11 mouse cellular contexts compared by ENCODE assay signal in genomic region chr4:43720491-43721228, GRCm38 (mm10). TPM values are rescaled to one million over a fixed set of nuclear protein-coding genes. Genes with fewer than 3 reads are reported as not detected.
DNase-seq lines count a peak whose midpoint lies in the region; ATAC-seq and TF ChIP-seq lines count a peak whose summit lies in the region.
"Had no signal": no experiment of that assay in that cellular context is flagged by ENCODE, and none has a peak within 500 bp of the region (broad histone marks: within the 10 kb centered on the region; RNA-seq: fewer than 3 reads in every experiment).

No protein-coding gene starts in this region.

- no peaks in the 10 kb centered on the region for H3K9me3 ChIP-seq in ES-E14 (ENCODE audit: control insufficient read depth, insufficient read depth, low read depth, low read length)
- no peaks in the 10 kb centered on the region for H3K9me3 ChIP-seq in embryonic facial prominence, embryonic 15.5 days (replicated peaks)
- H3K9me3 ChIP-seq: lung, embryonic 15.5 days had no signal

- no peaks in the 10 kb centered on the region for H3K79me2 ChIP-seq in heart, adult 2 months (replicated peaks; ENCODE audit: control insufficient read depth, insufficient read depth, low read length)

- DNase-seq in heart, adult 2 months: no peak
- DNase-seq in heart, postnatal 10 days: no peak
- DNase-seq in layer of hippocampus, adult 2 months (ENCODE audit: low spot score in 2 of 2): no peak
- DNase-seq in layer of hippocampus, postnatal 25 days (ENCODE audit: extremely low spot score in 1 of 2, low spot score in 1 of 2): no peak
- no peak for DNase-seq in ES-E14 (ENCODE audit: low read depth, low spot score)
- DNase-seq in lung, postnatal 10 days: no peak

- H3K4me3 ChIP-seq in heart, adult 2 months: no peak overlapping the region
- H3K4me3 ChIP-seq in layer of hippocampus, adult 2 months: no peak overlapping the region
- H3K4me3 ChIP-seq in ES-E14 (ENCODE audit: insufficient read depth in 1 of 2, low read depth in 1 of 2, low read length in 2 of 2, poor library complexity in 1 of 2, severe bottlenecking in 1 of 2): peak overlapping the region in 1 of 2 experiments; percentile 21; a peak in 1 of 4 replicates
- no peak overlapping the region for H3K4me3 ChIP-seq in embryonic facial prominence, embryonic 15.5 days (replicated peaks)
- H3K4me3 ChIP-seq: lung, embryonic 15.5 days had no signal

- peak overlapping the region; percentile 31; the same call in 1 of the 2 replicates for H3K27ac ChIP-seq in heart, adult 2 months
- H3K27ac ChIP-seq in layer of hippocampus, adult 2 months: 0 out of 2 replicates have a peak overlapping the region, but pooled peaks have one; percentile 28
- H3K27ac ChIP-seq in ES-E14 (ENCODE audit: insufficient read depth, low read depth, low read length, poor library complexity, severe bottlenecking): peak overlapping the region; percentile 29; the same call in 1 of the 2 replicates
- peak overlapping the region; percentile 68 for H3K27ac ChIP-seq in embryonic facial prominence, embryonic 15.5 days (replicated peaks)
- H3K27ac ChIP-seq: lung, embryonic 15.5 days had no signal

- H3K36me3 ChIP-seq in heart, adult 2 months (ENCODE audit: control insufficient read depth, insufficient read depth, low read length): no peaks in the 10 kb centered on the region
- H3K36me3 ChIP-seq in ES-E14 (ENCODE audit: control insufficient read depth, insufficient read depth, low read length, poor library complexity, severe bottlenecking): no peaks in the 10 kb centered on the region
- no peaks in the 10 kb centered on the region for H3K36me3 ChIP-seq in embryonic facial prominence, embryonic 15.5 days
- H3K36me3 ChIP-seq: lung, embryonic 15.5 days had no signal

- no peak for TF ChIP-seq EP300 in heart, adult 2 months (IDR thresholded peaks at IDR 0.05; ENCODE audit: insufficient read depth, low read depth, low read length)

- no peaks in the 10 kb centered on the region for H3K27me3 ChIP-seq in heart, adult 2 months (ENCODE audit: control insufficient read depth, insufficient read depth, low read length)
- H3K27me3 ChIP-seq in embryonic facial prominence, embryonic 15.5 days: no peaks in the 10 kb centered on the region
- H3K27me3 ChIP-seq: lung, embryonic 15.5 days; Patski had no signal

- no peak overlapping the region for H3K9ac ChIP-seq in heart, adult 2 months (ENCODE audit: low read depth, low read length)
- no peak overlapping the region; the same call in 1 of the 2 replicates for H3K9ac ChIP-seq in ES-E14 (ENCODE audit: insufficient read depth, low read depth, low read length, poor library complexity, severe bottlenecking)
- H3K9ac ChIP-seq in embryonic facial prominence, embryonic 15.5 days: no peak overlapping the region
- H3K9ac ChIP-seq: lung, embryonic 15.5 days had no signal

- H3K4me2 ChIP-seq in embryonic facial prominence, embryonic 15.5 days (replicated peaks): no peak overlapping the region
- H3K4me2 ChIP-seq: lung, embryonic 15.5 days had no signal

- no peak for ATAC-seq in embryonic facial prominence, embryonic 15.5 days (ENCODE audit: insufficient number of reproducible peaks, low FRiP score, low TSS enrichment, low read depth)
- ATAC-seq in frontal cortex, adult (ENCODE audit: low TSS enrichment): no peak; the same call in 1 of the 2 replicates
- ATAC-seq: Patski had no signal

- TF ChIP-seq POLR2A in heart, adult 2 months (IDR thresholded peaks at IDR 0.05; ENCODE audit: insufficient read depth, low read depth, low read length): no peak

- in situ Hi-C loops in ES-E14 (cut with MboI; ENCODE audit: low sequenced_read_pairs in 2 of 2, unreplicated experiment in 2 of 2): no loop called here

- intact Hi-C loops in heart, adult 2 months (cut with DNase I): no loop called here
- intact Hi-C loops in heart, postnatal 10 days (cut with DNase I): no loop called here

- peaks cover 2% of the 10 kb centered on the region; the same call in 1 of the 2 replicates for H3K4me1 ChIP-seq in heart, adult 2 months (ENCODE audit: control insufficient read depth, insufficient read depth, low read length)
- H3K4me1 ChIP-seq in ES-E14 (ENCODE audit: control insufficient read depth in 2 of 2, insufficient read depth in 2 of 2, low read length in 2 of 2, poor library complexity in 1 of 2): no peaks in the 10 kb centered on the region; a peak in 1 of 4 replicates
- H3K4me1 ChIP-seq in embryonic facial prominence, embryonic 15.5 days: peaks cover 12% of the 10 kb centered on the region; the same call in 1 of the 2 replicates
- H3K4me1 ChIP-seq: lung, embryonic 15.5 days had no signal

- no peak for TF ChIP-seq CTCF in heart, adult 2 months (IDR thresholded peaks at IDR 0.05)
- no peak for TF ChIP-seq CTCF in layer of hippocampus, adult 2 months (conservative IDR thresholded peaks at IDR 0.05)

- WGBS in heart, adult 2 months: 22% methylated on average over 15 of the region's 16 CpGs
- 36% methylated on average over 13 of the region's 16 CpGs for WGBS in embryonic facial prominence, embryonic 15.5 days

TF ChIP-seq in ES-E14, 5 proteins besides CTCF, POLR2A, EP300 and RAD21:
- TF ChIP-seq ZC3H11A (IDR thresholded peaks at IDR 0.05; ENCODE audit: borderline replicate concordance, low read depth, low read length) (no peak), CHD2 (IDR thresholded peaks at IDR 0.05; ENCODE audit: low read depth, low read length) (no peak), MAFK (IDR thresholded peaks at IDR 0.05; ENCODE audit: insufficient read depth, low read depth, low read length) (no peak), ZNF384 (IDR thresholded peaks at IDR 0.05; ENCODE audit: low read depth, low read length) (no peak), HCFC1 (IDR thresholded peaks at IDR 0.05; ENCODE audit: borderline replicate concordance, insufficient read depth, low read length) (no peak)

RNA-seq across cellular contexts. Expression of gene Hrct1, which starts 6.3 kb away (rescaled TPM):
- 1 to 10 TPM; 4.0 to 4.7 TPM for total RNA-seq in heart, adult 2 months (2021)
- 8.8 and 10.7 TPM in 2 replicates for polyA plus RNA-seq in heart, adult 2 months (2012; rRNA removed)
- total RNA-seq in heart, postnatal 10 days (2021): 1 to 10 TPM; 4.5 to 6.1 TPM
- total RNA-seq in layer of hippocampus, adult 2 months (2021): 1 to 10 TPM in 1 of 2 experiments, under 1 TPM in 1; 0.39 to 1.2 TPM
- 1 to 10 TPM in 1 of 2 experiments, under 1 TPM in 1; 0.54 to 1.2 TPM for total RNA-seq in layer of hippocampus, postnatal 25 days (2021)
- total RNA-seq in ES-E14 (2012; rRNA removed): 0.26 and 0.36 TPM in 2 replicates
- polyA plus RNA-seq in embryonic facial prominence, embryonic 15.5 days (2015; fragmentation: Nextera tagmentation; extraction: Ambion mirVana): 0.99 and 1.2 TPM in 2 replicates

RNA-seq across cellular contexts. Expression of gene Spaar, which starts 9.2 kb away (rescaled TPM):
- total RNA-seq in heart, adult 2 months (2021): 1 to 10 TPM; 4.4 to 4.8 TPM
- polyA plus RNA-seq in heart, adult 2 months (2012; rRNA removed): 5.2 and 7.8 TPM in 2 replicates
- total RNA-seq in heart, postnatal 10 days (2021): 1 to 10 TPM; 4.2 to 5.1 TPM
- under 1 TPM; 0.97 to 0.98 TPM for total RNA-seq in layer of hippocampus, adult 2 months (2021)
- total RNA-seq in layer of hippocampus, postnatal 25 days (2021): 1 to 10 TPM in 1 of 2 experiments, under 1 TPM in 1; 0.57 to 1.1 TPM
- total RNA-seq in ES-E14 (2012; rRNA removed): 0.62 and 3.2 TPM in 2 replicates
- 0.09 and 0.31 TPM in 2 replicates for polyA plus RNA-seq in embryonic facial prominence, embryonic 15.5 days (2015; fragmentation: Nextera tagmentation; extraction: Ambion mirVana)

RNA-seq across cellular contexts. Expression of gene Olfr71, which starts 10.6 kb away (rescaled TPM):
- total RNA-seq in heart, adult 2 months (2021): not detected
- not detected in 2 replicates for polyA plus RNA-seq in heart, adult 2 months (2012; rRNA removed)
- not detected for total RNA-seq in heart, postnatal 10 days (2021)
- total RNA-seq in layer of hippocampus, adult 2 months (2021): not detected
- total RNA-seq in layer of hippocampus, postnatal 25 days (2021): not detected
- not detected in 2 replicates for total RNA-seq in ES-E14 (2012; rRNA removed)
- not detected in 2 replicates for polyA plus RNA-seq in embryonic facial prominence, embryonic 15.5 days (2015; fragmentation: Nextera tagmentation; extraction: Ambion mirVana)
- polyA plus RNA-seq: limb, embryonic 11.5 days; lung, embryonic 15.5 days; Patski had no signal

RNA-seq across cellular contexts. Expression of gene Olfr70, which starts 20.1 kb away (rescaled TPM):
- not detected for total RNA-seq in heart, adult 2 months (2021)
- polyA plus RNA-seq in heart, adult 2 months (2012; rRNA removed): not detected in 2 replicates
- total RNA-seq in heart, postnatal 10 days (2021): not detected
- not detected for total RNA-seq in layer of hippocampus, adult 2 months (2021)
- total RNA-seq in layer of hippocampus, postnatal 25 days (2021): not detected
- total RNA-seq in ES-E14 (2012; rRNA removed): not detected in 2 replicates
- not detected in 2 replicates for polyA plus RNA-seq in embryonic facial prominence, embryonic 15.5 days (2015; fragmentation: Nextera tagmentation; extraction: Ambion mirVana)
- polyA plus RNA-seq: limb, embryonic 11.5 days; lung, embryonic 15.5 days; Patski had no signal

RNA-seq across cellular contexts. Expression of gene Olfr159, which starts 50.1 kb away (rescaled TPM):
- not detected for total RNA-seq in heart, adult 2 months (2021)
- polyA plus RNA-seq in heart, adult 2 months (2012; rRNA removed): not detected in 2 replicates
- not detected for total RNA-seq in heart, postnatal 10 days (2021)
- not detected for total RNA-seq in layer of hippocampus, adult 2 months (2021)
- total RNA-seq in layer of hippocampus, postnatal 25 days (2021): not detected
- not detected in 2 replicates for total RNA-seq in ES-E14 (2012; rRNA removed)
- polyA plus RNA-seq in embryonic facial prominence, embryonic 15.5 days (2015; fragmentation: Nextera tagmentation; extraction: Ambion mirVana): not detected in 2 replicates
- polyA plus RNA-seq: limb, embryonic 11.5 days; lung, embryonic 15.5 days; Patski had no signal
